Mouse (Mus musculus) stomach, postnatal 0 days (tissue): ENCODE measurements around the gene Ubl4b.

Experiments used
- CTCF ChIP-seq: IDR thresholded peaks from 2 replicates; pipeline ENCODE4 v1.5.1; 2016; ENCODE audit warnings: antibody characterized with exemption, low read depth, mild to moderate bottlenecking, moderate library complexity
- EP300 ChIP-seq: optimal IDR thresholded peaks from 2 replicates; pipeline ENCODE3; 2016; ENCODE audit warnings: antibody characterized with exemption

- TF ChIP-seq CTCF, result no peak
- TF ChIP-seq EP300, result no peak
These were observed 36.7 kb upstream of the Ubl4b start for GRCm38 (mm10) chr3:107591612-107592011.
